ENCODE assay signal across 8 mouse cellular contexts in genomic region chr4:59331633-59332032, GRCm38 (mm10).
A peak's percentile ranks its signal among the peaks of the same experiment; 100 is the strongest.
DNase-seq lines count a peak whose midpoint lies in the region; ATAC-seq lines count a peak whose summit lies in the region.

No protein-coding gene starts in this region.

- no peak overlapping the region for H3K4me2 ChIP-seq in neural tube, embryonic 15.5 days

- peaks cover 5% of the 10 kb centered on the region for H3K4me1 ChIP-seq in neural tube, embryonic 15.5 days

- H3K4me3 ChIP-seq in neural tube, embryonic 15.5 days (replicated peaks): no peak overlapping the region

- no peak overlapping the region for H3K9ac ChIP-seq in neural tube, embryonic 15.5 days (replicated peaks)

- 76% methylated on average over 9 of the region's 9 CpGs for WGBS in neural tube, embryonic 15.5 days

- H3K9me3 ChIP-seq in neural tube, embryonic 15.5 days (replicated peaks): no peaks in the 10 kb centered on the region

- intact Hi-C loops in heart, postnatal 36 days (cut with DNase I): no loop called here

- H3K27ac ChIP-seq in neural tube, embryonic 15.5 days (replicated peaks): no peak overlapping the region

- no peaks in the 10 kb centered on the region for H3K27me3 ChIP-seq in neural tube, embryonic 15.5 days (replicated peaks)

- H3K36me3 ChIP-seq in neural tube, embryonic 15.5 days: no peaks in the 10 kb centered on the region

- ATAC-seq in erythroid progenitor cell, adult 5-6 weeks (replicated peaks; ENCODE audit: low FRiP score, poor library complexity, severe bottlenecking): peak; percentile 50; the same call in 1 of the 2 replicates
- peak; percentile 98 for ATAC-seq in megakaryocyte, adult 5-6 weeks (ENCODE audit: poor library complexity, severe bottlenecking)
- no peak for ATAC-seq in neural tube, embryonic 15.5 days (ENCODE audit: low FRiP score)

- DNase-seq in 3T3-L1 (ENCODE audit: low read depth, low spot score) (peak; percentile 94), MEL-GATA-1-ER (ENCODE audit: extremely low read depth, low read depth) (peak; percentile 44)
- peak; percentile 77 to 81 for DNase-seq in heart, postnatal 36 days
- peak; percentile 38 to 55 for DNase-seq in layer of hippocampus, postnatal 10 days (ENCODE audit: low spot score in 2 of 2)
- DNase-seq in testis, postnatal 10 days (ENCODE audit: low spot score): peak; percentile 49

Comparison
In these comparisons a context has a peak if more than half of its experiments do, and no peak if none do; other contexts are left out.
1. DNase-seq: peak in every context shown above with its lines; median percentile 94 in 3T3-L1; 79 in heart, postnatal 36 days; 49 in testis, postnatal 10 days; 46 in layer of hippocampus, postnatal 10 days; 44 in MEL-GATA-1-ER.